Mouse (Mus musculus) liver, embryonic 12.5 days (tissue): Measurements from ENCODE around the gene Zfp821. TPM values are rescaled to one million over a fixed set of nuclear protein-coding genes. Genes with fewer than 3 reads are reported as not detected.
"Not testable (repeated sequence)": the region's sequence is repeated elsewhere in the genome, so short reads cannot be mapped to it uniquely, and the experiment has no call there.

Experiments
- ATAC-seq: fragments of 200-750 bp; cut with Nextera tagmentation; 2 replicates; pipeline ENCODE4 v1.8.0; 2017; ENCODE audit warnings: moderate number of reproducible peaks, mild to moderate bottlenecking, moderate library complexity
- H3K27ac ChIP-seq: fragments of 300-500 bp; sonication (generic); 2 replicates; pipeline ENCODE4 v1.5.1; 2016; ENCODE audit warnings: mild to moderate bottlenecking
- H3K27me3 ChIP-seq: fragments of 300-500 bp; sonication (generic); replicated peaks from 2 replicates; pipeline ENCODE4 v1.6.1; 2016; ENCODE audit warnings: mild to moderate bottlenecking, moderate library complexity
- H3K36me3 ChIP-seq: fragments of 300-500 bp; sonication (generic); 2 replicates; pipeline ENCODE4 v1.6.1; 2016; ENCODE audit warnings: mild to moderate bottlenecking, moderate library complexity
- H3K4me1 ChIP-seq: fragments of 300-500 bp; sonication (generic); 2 replicates; pipeline ENCODE4 v1.6.1; 2016
- H3K4me2 ChIP-seq: fragments of 300-500 bp; sonication (generic); 2 replicates; pipeline ENCODE4 v1.6.1; 2016; ENCODE audit warnings: mild to moderate bottlenecking, moderate library complexity
- H3K4me3 ChIP-seq: fragments of 300-500 bp; sonication (generic); 2 replicates; pipeline ENCODE4 v1.5.1; 2016; ENCODE audit warnings: mild to moderate bottlenecking, moderate library complexity
- H3K9ac ChIP-seq: fragments of 300-500 bp; sonication (generic); 2 replicates; pipeline ENCODE4 v1.6.1; 2016; ENCODE audit warnings: mild to moderate bottlenecking, moderate library complexity
- H3K9me3 ChIP-seq: fragments of 300-500 bp; sonication (generic); replicated peaks from 2 replicates; pipeline ENCODE4 v1.6.1; 2016; ENCODE audit warnings: mild to moderate bottlenecking, moderate library complexity
- WGBS: fragments of 180-500 bp; shearing (Covaris S2); methylation state at CpG from one replicate; pipeline ENCODE4 v1.1.7; 2016; ENCODE audit not compliant: insufficient replicate concordance; 5-methylcytosine and 5-hydroxymethylcytosine counted together
- polyA plus RNA-seq: library from polyadenylated mRNA; unstranded; fragments of >200 nt; fragmentation: Nextera tagmentation; extraction: Ambion mirVana; gene quantifications from 2 replicates; pipeline ENCODE4 v1.2.1, GENCODE M21; 2016

The Zfp821 gene
- polyA plus RNA-seq, 1 experiment from 2014 or later, result 11.4 TPM

- not testable (repeated sequence) for H3K27me3 ChIP-seq, H3K4me3 ChIP-seq, H3K9me3 ChIP-seq, ATAC-seq, H3K9ac ChIP-seq, H3K4me2 ChIP-seq, H3K36me3 ChIP-seq, H3K4me1 ChIP-seq, H3K27ac ChIP-seq
- whole genome bisulfite sequencing, result 57% methylated on average over 4 of the region's 4 CpGs
Measured at GRCm38 (mm10) chr8:109755554-109755953, 50.2 kb downstream of the Zfp821 start.

- no peak for ATAC-seq
- Histone ChIP-seq H3K9ac (no peak overlapping the region), H3K36me3 (no peaks in the 10 kb centered on the region), H3K27me3 (no peaks in the 10 kb centered on the region), H3K4me3 (no peak overlapping the region), H3K27ac (no peak overlapping the region), H3K4me2 (no peak overlapping the region), H3K4me1 (no peaks in the 10 kb centered on the region), H3K9me3 (no peaks in the 10 kb centered on the region)
- WGBS, result 60% methylated on average over 3 of the region's 3 CpGs
Measured at GRCm38 (mm10) chr8:109756849-109757248, 51.5 kb downstream of the Zfp821 start.

GRCm38 (mm10) chr8:109759426-109759825 is 54.1 kb downstream of the Zfp821 start:
- H3K4me3 ChIP-seq, result no peak overlapping the region
- H3K4me1 ChIP-seq, result no peaks in the 10 kb centered on the region
- no peak for ATAC-seq
- no peak overlapping the region for H3K4me2 ChIP-seq
- H3K27ac ChIP-seq, result no peak overlapping the region
- 72% methylated on average over 7 of the region's 7 CpGs for WGBS
- H3K9ac ChIP-seq, result no peak overlapping the region
- H3K27me3 ChIP-seq, result no peaks in the 10 kb centered on the region
- H3K9me3 ChIP-seq, result peaks cover 17% of the 10 kb centered on the region
- no peaks in the 10 kb centered on the region for H3K36me3 ChIP-seq

GRCm38 (mm10) chr8:109760221-109760620 is 54.9 kb downstream of the Zfp821 start:
- WGBS, result 27% methylated on average over 1 of the region's 1 CpGs
- ATAC-seq, result no peak

GRCm38 (mm10) chr8:109764031-109764430 is 58.7 kb downstream of the Zfp821 start:
- no peaks in the 10 kb centered on the region for H3K36me3 ChIP-seq
- H3K4me3 ChIP-seq, result no peak overlapping the region
- H3K9ac ChIP-seq, result no peak overlapping the region
- H3K4me2 ChIP-seq, result no peak overlapping the region
- peaks cover 17% of the 10 kb centered on the region for H3K9me3 ChIP-seq
- no peak for ATAC-seq
- no peaks in the 10 kb centered on the region for H3K4me1 ChIP-seq
- no peak overlapping the region for H3K27ac ChIP-seq
- H3K27me3 ChIP-seq, result no peaks in the 10 kb centered on the region
- 74% methylated on average over 6 of the region's 6 CpGs for WGBS

More at GRCm38 (mm10) chr8:109760221-109760620, 54.9 kb downstream of the Zfp821 start:
- no peak overlapping the region for H3K9ac ChIP-seq
- no peak overlapping the region for H3K4me3 ChIP-seq
- no peaks in the 10 kb centered on the region for H3K27me3 ChIP-seq
- H3K27ac ChIP-seq, result no peak overlapping the region
- H3K4me2 ChIP-seq, result no peak overlapping the region
- peaks cover 17% of the 10 kb centered on the region for H3K9me3 ChIP-seq
- H3K36me3 ChIP-seq, result no peaks in the 10 kb centered on the region
- H3K4me1 ChIP-seq, result no peaks in the 10 kb centered on the region

- Histone ChIP-seq H3K36me3 (no peaks in the 10 kb centered on the region), H3K4me1 (no peaks in the 10 kb centered on the region), H3K4me2 (no peak overlapping the region), H3K27ac (no peak overlapping the region), H3K9ac (no peak overlapping the region), H3K27me3 (no peaks in the 10 kb centered on the region), H3K9me3 (peaks cover 17% of the 10 kb centered on the region), H3K4me3 (no peak overlapping the region)
- 53% methylated on average over 7 of the region's 7 CpGs for WGBS
- ATAC-seq, result no peak
Measured at GRCm38 (mm10) chr8:109766081-109766480, 60.7 kb downstream of the Zfp821 start.

- peaks cover 4% of the 10 kb centered on the region; the same call in 1 of the 2 replicates for H3K4me1 ChIP-seq
- H3K4me3 ChIP-seq, result no peak overlapping the region
- ATAC-seq, result no peak
- no peaks in the 10 kb centered on the region for H3K9me3 ChIP-seq
- peaks cover 23% of the 10 kb centered on the region for H3K27me3 ChIP-seq
- no peak overlapping the region for H3K4me2 ChIP-seq
- H3K27ac ChIP-seq, result no peak overlapping the region
- WGBS, result 20% methylated on average over 3 of the region's 3 CpGs
- H3K9ac ChIP-seq, result no peak overlapping the region
- H3K36me3 ChIP-seq, result no peaks in the 10 kb centered on the region
Measured at GRCm38 (mm10) chr8:109773154-109773553, 67.8 kb downstream of the Zfp821 start.

Other genes starting within 250 kb of the Zfp821 start
- not detected in 2 replicates for gene Pmfbp1, start 211.5 kb upstream of the Zfp821 start, polyA plus RNA-seq
- gene Dhx38, start 139.7 kb upstream of the Zfp821 start, polyA plus RNA-seq, result 18.6 and 19.8 TPM in 2 replicates
- gene Txnl4b, start 139.7 kb upstream of the Zfp821 start, polyA plus RNA-seq, result 12.7 and 13.9 TPM in 2 replicates
- 10.5 and 10.8 TPM in 2 replicates for gene Hp, start 126.4 kb upstream of the Zfp821 start, polyA plus RNA-seq
- 33.3 and 35.3 TPM in 2 replicates for gene Dhodh, start 96.9 kb upstream of the Zfp821 start, polyA plus RNA-seq
- 0.97 and 2.0 TPM in 2 replicates for gene Pkd1l3, start 91.0 kb upstream of the Zfp821 start, polyA plus RNA-seq
- 48.0 and 49.6 TPM in 2 replicates for gene Ist1, start 12.3 kb upstream of the Zfp821 start, polyA plus RNA-seq
- gene Atxn1l, start 32.2 kb downstream of the Zfp821 start, polyA plus RNA-seq, result 3.9 and 4.6 TPM in 2 replicates
- gene Ap1g1, start 73.0 kb downstream of the Zfp821 start, polyA plus RNA-seq, result 25.8 and 25.9 TPM in 2 replicates
- 3.0 and 3.3 TPM in 2 replicates for gene Phlpp2, start 163.0 kb downstream of the Zfp821 start, polyA plus RNA-seq